Mouse (Mus musculus): ENCODE data around the gene Tnfaip3. TPM values are rescaled to one million over a fixed set of nuclear protein-coding genes. Genes with fewer than 3 reads are reported as not detected.

The Tnfaip3 gene
- polyA plus RNA-seq, 1 experiment from 2014 or later = 1.3 TPM

GRCm38 (mm10) chr10:19011832-19012440, 3.5 kb downstream of the Tnfaip3 start:
- 62% methylated on average over 7 of the region's 7 CpGs for WGBS (ENCODE audit: insufficient replicate concordance)
- Histone ChIP-seq H3K27ac (ENCODE audit: low read depth) (0 out of 2 replicates have a peak overlapping the region, but pooled peaks have one; percentile 9), H3K27me3 (ENCODE audit: insufficient read depth, low read length) (no peaks in the 10 kb centered on the region), H3K9me3 (ENCODE audit: low read length) (no peaks in the 10 kb centered on the region), H3K4me3 (ENCODE audit: low read depth, low read length) (peak overlapping the region; percentile 19; the same call in 1 of the 2 replicates), H3K4me2 (ENCODE audit: low read depth, low read length) (peak overlapping the region; percentile 65), H3K36me3 (replicated peaks; ENCODE audit: insufficient read depth, low read length) (peaks cover 18% of the 10 kb centered on the region), H3K4me1 (ENCODE audit: insufficient read depth) (peaks cover 49% of the 10 kb centered on the region), H3K9ac (replicated peaks) (0 out of 2 replicates have a peak overlapping the region, but pooled peaks have one; percentile 4)
- TF ChIP-seq CTCF (IDR thresholded peaks at IDR 0.05; ENCODE audit: low read depth) (no peak), EP300 (IDR thresholded peaks at IDR 0.05; ENCODE audit: low read depth) (no peak)
- ATAC-seq (no peak), DNase-seq (no peak)

- Histone ChIP-seq H3K4me2 (ENCODE audit: low read depth, low read length) (peak overlapping the region; percentile 65), H3K9me3 (ENCODE audit: low read length) (no peaks in the 10 kb centered on the region), H3K36me3 (replicated peaks; ENCODE audit: insufficient read depth, low read length) (peaks cover 32% of the 10 kb centered on the region), H3K4me3 (ENCODE audit: low read depth, low read length) (peak overlapping the region; percentile 19; the same call in 1 of the 2 replicates), H3K27me3 (ENCODE audit: insufficient read depth, low read length) (no peaks in the 10 kb centered on the region), H3K27ac (ENCODE audit: low read depth) (0 out of 2 replicates have a peak overlapping the region, but pooled peaks have one; percentile 19), H3K4me1 (ENCODE audit: insufficient read depth) (peaks cover 41% of the 10 kb centered on the region), H3K9ac (replicated peaks) (no peak overlapping the region)
- DNase-seq = no peak
- TF ChIP-seq CTCF (IDR thresholded peaks at IDR 0.05; ENCODE audit: low read depth) (no peak), EP300 (IDR thresholded peaks at IDR 0.05; ENCODE audit: low read depth) (no peak)
- no peak for ATAC-seq
- 80% methylated on average over 8 of the region's 8 CpGs for WGBS (ENCODE audit: insufficient replicate concordance)
Observed at GRCm38 (mm10) chr10:19010414-19010813, 5.0 kb downstream of the Tnfaip3 start.

- DNase-seq = peak; percentile 54
- peak overlapping the region; percentile 65 for H3K4me2 ChIP-seq (ENCODE audit: low read depth, low read length)
- 34% methylated on average over 8 of the region's 8 CpGs for WGBS (ENCODE audit: insufficient replicate concordance)
- H3K9ac ChIP-seq (replicated peaks) = peak overlapping the region; percentile 6; the same call in 1 of the 2 replicates
- ATAC-seq = peak; percentile 92
- peak overlapping the region; percentile 32 for H3K4me3 ChIP-seq (ENCODE audit: low read depth, low read length)
- peak overlapping the region; percentile 85 for H3K27ac ChIP-seq (ENCODE audit: low read depth)
- no peak for TF ChIP-seq CTCF (IDR thresholded peaks at IDR 0.05; ENCODE audit: low read depth)
- TF ChIP-seq EP300 (IDR thresholded peaks at IDR 0.05; ENCODE audit: low read depth) = peak; percentile 85
- no peaks in the 10 kb centered on the region for H3K9me3 ChIP-seq (ENCODE audit: low read length)
- peaks cover 41% of the 10 kb centered on the region for H3K4me1 ChIP-seq (ENCODE audit: insufficient read depth)
- no peaks in the 10 kb centered on the region for H3K27me3 ChIP-seq (ENCODE audit: insufficient read depth, low read length)
- peaks cover 44% of the 10 kb centered on the region for H3K36me3 ChIP-seq (replicated peaks; ENCODE audit: insufficient read depth, low read length)
Observed at GRCm38 (mm10) chr10:19009186-19009672, 6.2 kb downstream of the Tnfaip3 start.

GRCm38 (mm10) chr10:19008607-19008940, 6.9 kb downstream of the Tnfaip3 start:
- Histone ChIP-seq H3K4me3 (ENCODE audit: low read depth, low read length) (no peak overlapping the region), H3K27me3 (ENCODE audit: insufficient read depth, low read length) (no peaks in the 10 kb centered on the region), H3K27ac (ENCODE audit: low read depth) (peak overlapping the region; percentile 85), H3K9ac (replicated peaks) (peak overlapping the region; percentile 5; the same call in 1 of the 2 replicates), H3K4me1 (ENCODE audit: insufficient read depth) (peaks cover 40% of the 10 kb centered on the region), H3K9me3 (ENCODE audit: low read length) (no peaks in the 10 kb centered on the region), H3K36me3 (replicated peaks; ENCODE audit: insufficient read depth, low read length) (peaks cover 49% of the 10 kb centered on the region), H3K4me2 (ENCODE audit: low read depth, low read length) (peak overlapping the region; percentile 65; the same call in 1 of the 2 replicates)
- no peak for ATAC-seq
- TF ChIP-seq EP300 (IDR thresholded peaks at IDR 0.05; ENCODE audit: low read depth) (no peak), CTCF (IDR thresholded peaks at IDR 0.05; ENCODE audit: low read depth) (no peak)
- WGBS (ENCODE audit: insufficient replicate concordance) = 75% methylated on average over 4 of the region's 4 CpGs
- no peak for DNase-seq

- H3K27ac ChIP-seq (ENCODE audit: low read depth) = peak overlapping the region; percentile 85
- peaks cover 54% of the 10 kb centered on the region for H3K36me3 ChIP-seq (replicated peaks; ENCODE audit: insufficient read depth, low read length)
- TF ChIP-seq CTCF (IDR thresholded peaks at IDR 0.05; ENCODE audit: low read depth) = no peak
- no peak for TF ChIP-seq EP300 (IDR thresholded peaks at IDR 0.05; ENCODE audit: low read depth)
- H3K9me3 ChIP-seq (ENCODE audit: low read length) = no peaks in the 10 kb centered on the region
- H3K4me3 ChIP-seq (ENCODE audit: low read depth, low read length) = no peak overlapping the region
- peak overlapping the region; percentile 5; the same call in 1 of the 2 replicates for H3K9ac ChIP-seq (replicated peaks)
- H3K4me2 ChIP-seq (ENCODE audit: low read depth, low read length) = 0 out of 2 replicates have a peak overlapping the region, but pooled peaks have one; percentile 65
- ATAC-seq (no peak), DNase-seq (no peak)
- no peaks in the 10 kb centered on the region for H3K27me3 ChIP-seq (ENCODE audit: insufficient read depth, low read length)
- peaks cover 36% of the 10 kb centered on the region for H3K4me1 ChIP-seq (ENCODE audit: insufficient read depth)
- 70% methylated on average over 8 of the region's 8 CpGs for WGBS (ENCODE audit: insufficient replicate concordance)
Observed at GRCm38 (mm10) chr10:19007897-19008606, 7.4 kb downstream of the Tnfaip3 start.

All from liver, postnatal 0 days (tissue).